Mouse (Mus musculus) limb, embryonic 11.5 days (tissue): Measurements from ENCODE around the gene Pi4ka. TPM values are rescaled to one million over a fixed set of nuclear protein-coding genes. Genes with fewer than 3 reads are reported as not detected.
"Not testable (repeated sequence)": the region's sequence is repeated elsewhere in the genome, so short reads cannot be mapped to it uniquely, and the experiment has no call there.

Experiments used
- ATAC-seq: fragments of 200-750 bp; cut with Nextera tagmentation; 2 replicates; pipeline ENCODE4 v1.8.0; 2017; ENCODE audit warnings: low read depth; ENCODE audit not compliant: insufficient number of reproducible peaks, low FRiP score, low TSS enrichment
- DNase-seq: peaks from one replicate; pipeline ENCODE4 v3.0.0-alpha.2; 2015; ENCODE audit warnings: low spot score
- H3K27ac ChIP-seq: fragments of 300-500 bp; sonication (generic); replicated peaks from 2 replicates; pipeline ENCODE4 v1.5.1; 2014; ENCODE audit warnings: low read depth, mild to moderate bottlenecking, low read length
- H3K27me3 ChIP-seq: fragments of 300-500 bp; sonication (generic); 2 replicates; pipeline ENCODE4 v1.6.1; 2014; ENCODE audit warnings: mild to moderate bottlenecking, low read length, mixed read lengths; ENCODE audit not compliant: control insufficient read depth, insufficient read depth
- H3K36me3 ChIP-seq: fragments of 300-500 bp; sonication (generic); 2 replicates; pipeline ENCODE4 v1.6.1; 2014; ENCODE audit warnings: mild to moderate bottlenecking, low read length, moderate library complexity, mixed read lengths; ENCODE audit not compliant: control insufficient read depth, insufficient read depth
- H3K4me1 ChIP-seq: fragments of 300-500 bp; sonication (generic); 2 replicates; pipeline ENCODE4 v1.6.1; 2014; ENCODE audit warnings: low read length, mixed read lengths; ENCODE audit not compliant: control insufficient read depth, insufficient read depth
- H3K4me2 ChIP-seq: fragments of 300-500 bp; sonication (generic); 2 replicates; pipeline ENCODE4 v1.6.1; 2014; ENCODE audit warnings: low read depth, mild to moderate bottlenecking, moderate library complexity; ENCODE audit not compliant: severe bottlenecking
- H3K4me3 ChIP-seq: fragments of 300-500 bp; sonication (generic); 2 replicates; pipeline ENCODE4 v1.5.1; 2014; ENCODE audit warnings: low read depth, low read length
- H3K9ac ChIP-seq: fragments of 300-500 bp; sonication (generic); 2 replicates; pipeline ENCODE4 v1.6.1; 2014; ENCODE audit warnings: mild to moderate bottlenecking, low read length
- H3K9me3 ChIP-seq: fragments of 300-500 bp; sonication (generic); 2 replicates; pipeline ENCODE4 v1.6.1; 2016; ENCODE audit warnings: low read length; ENCODE audit not compliant: control insufficient read depth
- WGBS: fragments of 180-500 bp; shearing (Covaris S2); extraction: QIAGEN DNeasy Blood & Tissue Kit; methylation state at CpG from one replicate; pipeline ENCODE4 v1.1.7; 2014; 5-methylcytosine and 5-hydroxymethylcytosine counted together
- polyA plus RNA-seq: library from polyadenylated mRNA; unstranded; fragments of >200 nt; fragmentation: Nextera tagmentation; extraction: Ambion mirVana; gene quantifications from 2 replicates; pipeline ENCODE4 v1.2.1, GENCODE M21; 2014

Gene Pi4ka
- polyA plus RNA-seq, 1 experiment from 2014 or later = 33.2 TPM

DNA sequence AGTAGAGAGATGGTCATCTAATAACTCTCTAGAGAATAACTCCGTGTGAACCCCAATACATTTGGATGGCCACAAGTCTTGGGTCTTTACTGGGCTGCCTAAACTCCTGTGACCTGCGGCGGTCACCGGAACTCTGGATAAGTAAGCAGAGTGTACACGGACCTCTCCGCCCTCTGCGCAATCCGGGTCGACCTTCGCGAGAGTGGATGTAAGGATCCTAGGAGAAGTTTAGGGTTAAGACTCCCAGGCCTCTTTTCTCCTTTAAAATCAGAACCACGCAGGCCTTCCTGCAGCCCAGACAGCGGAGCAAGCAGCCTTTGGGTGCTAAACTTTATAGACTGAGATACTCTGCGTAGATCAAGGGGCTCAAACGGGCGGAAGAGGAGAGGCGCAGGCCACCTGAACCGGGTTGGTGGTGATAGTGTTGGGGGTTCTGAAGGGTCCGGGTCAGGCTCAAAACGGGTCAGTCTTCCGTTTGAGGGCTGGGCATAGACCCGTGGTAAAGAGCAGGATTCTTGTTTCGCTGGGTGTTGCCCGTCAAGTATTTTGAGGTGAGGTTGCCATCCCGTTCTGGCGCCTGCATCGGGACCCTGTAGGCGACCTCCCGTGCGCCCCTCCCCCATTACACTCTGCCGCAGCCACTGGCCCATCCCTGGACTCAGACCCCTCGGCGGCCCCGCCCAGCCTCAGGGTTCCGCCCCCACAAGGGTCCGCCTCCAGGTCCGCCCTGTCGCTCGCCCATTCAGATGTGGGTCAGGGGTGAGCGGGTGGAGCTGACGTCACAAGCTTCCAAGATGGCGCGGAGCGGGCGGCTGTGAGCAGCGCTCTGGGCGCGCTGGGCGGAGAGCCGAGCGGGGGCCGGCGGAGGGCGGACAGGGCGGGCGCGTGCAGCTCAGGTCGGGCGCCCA, 173.1 kb downstream of the Pi4ka start, which contains the start of gene Hic2:
Hic2 (plus strand) TSS at position 779 of the 908 bp plus-strand sequence.
- Histone ChIP-seq H3K27me3 (no peaks in the 10 kb centered on the region), H3K36me3 (0 out of 2 replicates have a peak, but pooled peaks cover 2% of the 10 kb centered on the region), H3K27ac (peak within 1 kb of the TSS; percentile 82), H3K4me2 (peak within 1 kb of the TSS; percentile 90), H3K4me3 (peak within 1 kb of the TSS; percentile 92), H3K9ac (peak within 1 kb of the TSS; percentile 92), H3K4me1 (peaks cover 15% of the 10 kb centered on the region), H3K9me3 (no peaks in the 10 kb centered on the region; the same call in 1 of the 2 replicates)
- peak; percentile 98 for DNase-seq
- ATAC-seq = peak; percentile 98
- under 1% methylated on average over 55 of the region's 59 CpGs for WGBS

DNA sequence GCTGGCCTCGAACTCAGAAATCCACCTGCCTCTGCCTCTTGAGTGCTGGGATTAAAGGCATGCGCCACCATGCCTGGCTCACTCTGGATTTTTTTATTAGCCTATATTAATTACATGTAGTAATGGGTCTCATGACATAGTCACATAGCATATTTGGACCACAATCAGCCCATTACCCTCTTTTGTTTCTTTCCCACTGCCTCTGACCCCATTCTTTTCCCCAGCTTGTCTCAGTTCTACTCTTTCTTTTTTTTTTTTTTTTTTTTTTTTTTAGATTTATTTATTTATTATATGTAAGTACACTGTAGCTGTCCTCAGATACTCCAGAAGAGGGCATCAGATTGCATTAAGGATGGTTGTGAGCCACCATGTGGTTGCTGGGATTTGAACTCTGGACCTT, 174.6 kb downstream of the Pi4ka start:
- not testable (repeated sequence) for ATAC-seq, DNase-seq
- 98% methylated on average over 2 of the region's 2 CpGs for WGBS

More for the DNA sequence above, 174.6 kb downstream of the Pi4ka start:
- not testable (repeated sequence) for H3K27me3 ChIP-seq, H3K9ac ChIP-seq, H3K9me3 ChIP-seq, H3K4me2 ChIP-seq, H3K4me3 ChIP-seq, H3K27ac ChIP-seq, H3K36me3 ChIP-seq
- H3K4me1 ChIP-seq = peaks cover 15% of the 10 kb centered on the region

Other genes starting within 250 kb of the Pi4ka start
- 430 and 433 TPM in 2 replicates for gene Ube2l3, start 203.7 kb downstream of the Pi4ka start, polyA plus RNA-seq
- gene Rimbp3, start 197.7 kb downstream of the Pi4ka start, polyA plus RNA-seq = 0.37 and 0.44 TPM in 2 replicates
- 9.8 and 10.6 TPM in 2 replicates for gene Hic2, start 172.7 kb downstream of the Pi4ka start, polyA plus RNA-seq
- 4.5 and 7.6 TPM in 2 replicates for gene Tmem191c, start 130.2 kb downstream of the Pi4ka start, polyA plus RNA-seq
- gene Serpind1, start 74.9 kb downstream of the Pi4ka start, polyA plus RNA-seq = 0.12 and 0.35 TPM in 2 replicates
- gene Snap29, start 328 bp downstream of the Pi4ka start, polyA plus RNA-seq = 5.9 and 7.0 TPM in 2 replicates
- gene Crkl, start 45.7 kb upstream of the Pi4ka start, polyA plus RNA-seq = 90.4 and 95.2 TPM in 2 replicates
- gene Aifm3, start 83.3 kb upstream of the Pi4ka start, polyA plus RNA-seq = 0.26 and 0.63 TPM in 2 replicates
- gene Lztr1, start 102.4 kb upstream of the Pi4ka start, polyA plus RNA-seq = 76.1 and 92.9 TPM in 2 replicates
- 49.1 and 58.7 TPM in 2 replicates for gene Thap7, start 124.8 kb upstream of the Pi4ka start, polyA plus RNA-seq
- 0.20 TPM in 1 of 2 replicates, not detected in the other for gene Lrrc74b, start 154.9 kb upstream of the Pi4ka start, polyA plus RNA-seq
- 0.27 and 0.47 TPM in 2 replicates for gene P2rx6, start 155.6 kb upstream of the Pi4ka start, polyA plus RNA-seq
- 1.1 and 1.8 TPM in 2 replicates for gene Slc7a4, start 176.9 kb upstream of the Pi4ka start, polyA plus RNA-seq
- gene Smpd4, start 213.0 kb upstream of the Pi4ka start, polyA plus RNA-seq = 67.9 and 71.1 TPM in 2 replicates
- 5.7 TPM in 2 replicates for gene Ccdc74a, start 240.2 kb upstream of the Pi4ka start, polyA plus RNA-seq